In the genomic region with DNA sequence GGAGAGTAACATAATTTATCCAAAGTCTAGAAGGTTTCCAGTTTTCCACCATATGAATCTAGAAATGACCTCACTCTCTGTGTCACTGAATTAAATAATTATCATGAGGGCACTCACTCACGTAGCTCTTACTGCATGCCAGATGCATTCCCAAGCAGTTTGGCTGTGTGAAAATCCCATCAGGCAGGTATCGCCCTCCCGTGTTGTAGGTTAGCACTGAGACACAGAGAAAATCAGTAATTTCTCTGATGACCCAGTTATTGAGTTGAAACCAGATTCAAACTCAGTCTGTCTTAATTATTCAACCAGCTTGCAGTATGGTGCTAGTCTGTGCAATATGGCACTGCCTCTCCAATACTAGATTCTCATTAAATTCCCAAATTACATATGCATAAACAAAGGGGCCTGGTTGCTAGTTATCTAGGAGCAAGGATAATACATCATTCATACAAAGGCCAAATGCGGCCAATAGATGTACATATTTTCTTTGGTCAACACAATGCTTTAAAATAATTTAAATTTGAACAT, we compare ENCODE assay signal across 16 mouse cellular contexts.
DNase-seq lines count a peak whose midpoint lies in the region; ATAC-seq and TF ChIP-seq lines count a peak whose summit lies in the region.
"Had no signal": no experiment of that assay in that cellular context is flagged by ENCODE, and none has a peak within 500 bp of the region (broad histone marks: within the 10 kb centered on the region; RNA-seq: fewer than 3 reads in every experiment).

No protein-coding gene starts in this region.

- no peak overlapping the region for H3K27ac ChIP-seq in forebrain, embryonic 13.5 days
- no peak overlapping the region for H3K27ac ChIP-seq in forebrain, embryonic 10.5 days
- peak overlapping the region; percentile 39; the same call in 1 of the 2 replicates for H3K27ac ChIP-seq in kidney, adult 2 months (ENCODE audit: insufficient read depth, low read depth, low read length)
- H3K27ac ChIP-seq in midbrain, postnatal 0 days (ENCODE audit: low read depth, low read length) = no peak overlapping the region
- H3K27ac ChIP-seq in midbrain, embryonic 15.5 days = no peak overlapping the region
- H3K27ac ChIP-seq in stomach, embryonic 16.5 days (ENCODE audit: low read length) = peak overlapping the region; percentile 8; the same call in 1 of the 2 replicates
- H3K27ac ChIP-seq: embryonic facial prominence, embryonic 10.5 days; liver, embryonic 15.5 days; macrophage had no signal

- no peak overlapping the region for H3K4me3 ChIP-seq in forebrain, embryonic 13.5 days
- H3K4me3 ChIP-seq in forebrain, embryonic 10.5 days = no peak overlapping the region
- no peak overlapping the region for H3K4me3 ChIP-seq in kidney, adult 2 months (ENCODE audit: insufficient read depth, low read depth, low read length)
- H3K4me3 ChIP-seq in midbrain, postnatal 0 days (ENCODE audit: low read depth, low read length) = no peak overlapping the region
- no peak overlapping the region for H3K4me3 ChIP-seq in midbrain, embryonic 15.5 days
- H3K4me3 ChIP-seq in stomach, embryonic 16.5 days (replicated peaks; ENCODE audit: low read length) = no peak overlapping the region
- H3K4me3 ChIP-seq: embryonic facial prominence, embryonic 10.5 days; liver, embryonic 15.5 days had no signal

- H3K9me3 ChIP-seq in forebrain, embryonic 13.5 days (replicated peaks) = no peaks in the 10 kb centered on the region
- H3K9me3 ChIP-seq in forebrain, embryonic 10.5 days = no peaks in the 10 kb centered on the region
- no peaks in the 10 kb centered on the region for H3K9me3 ChIP-seq in midbrain, postnatal 0 days (ENCODE audit: low read length)
- no peaks in the 10 kb centered on the region for H3K9me3 ChIP-seq in midbrain, embryonic 15.5 days
- H3K9me3 ChIP-seq in stomach, embryonic 16.5 days (replicated peaks; ENCODE audit: control insufficient read depth, low read length) = no peaks in the 10 kb centered on the region
- H3K9me3 ChIP-seq: embryonic facial prominence, embryonic 10.5 days; liver, embryonic 15.5 days had no signal

- H3K4me2 ChIP-seq in forebrain, embryonic 13.5 days = no peak overlapping the region
- H3K4me2 ChIP-seq in midbrain, postnatal 0 days (ENCODE audit: low read depth, low read length, poor library complexity, severe bottlenecking) = no peak overlapping the region
- no peak overlapping the region for H3K4me2 ChIP-seq in midbrain, embryonic 15.5 days
- no peak overlapping the region for H3K4me2 ChIP-seq in stomach, embryonic 16.5 days (ENCODE audit: low read depth, low read length)
- H3K4me2 ChIP-seq: liver, embryonic 15.5 days; midbrain, embryonic 11.5 days had no signal

- H3K4me1 ChIP-seq in forebrain, embryonic 13.5 days = peaks cover 36% of the 10 kb centered on the region
- peaks cover 24% of the 10 kb centered on the region for H3K4me1 ChIP-seq in forebrain, embryonic 10.5 days
- peaks cover 7% of the 10 kb centered on the region for H3K4me1 ChIP-seq in kidney, adult 2 months (ENCODE audit: control insufficient read depth, insufficient read depth, low read length)
- no peaks in the 10 kb centered on the region; the same call in 1 of the 2 replicates for H3K4me1 ChIP-seq in midbrain, postnatal 0 days (ENCODE audit: insufficient read depth, low read length)
- H3K4me1 ChIP-seq in midbrain, embryonic 15.5 days = no peaks in the 10 kb centered on the region
- peaks cover 13% of the 10 kb centered on the region for H3K4me1 ChIP-seq in stomach, embryonic 16.5 days (ENCODE audit: control insufficient read depth, insufficient read depth, low read length)
- H3K4me1 ChIP-seq: liver, embryonic 15.5 days had no signal

- peak; percentile 50 for ATAC-seq in forebrain, embryonic 13.5 days
- ATAC-seq in midbrain, postnatal 0 days (ENCODE audit: low FRiP score) = no peak
- no peak for ATAC-seq in midbrain, embryonic 15.5 days (replicated peaks)
- ATAC-seq in stomach, embryonic 16.5 days (ENCODE audit: insufficient read depth, low FRiP score) = no peak

- no peak for TF ChIP-seq POLR2A in kidney, adult 2 months (IDR thresholded peaks at IDR 0.05; ENCODE audit: low read depth, low read length)

- no peak overlapping the region for H3K9ac ChIP-seq in forebrain, embryonic 13.5 days
- no peak overlapping the region for H3K9ac ChIP-seq in midbrain, postnatal 0 days (replicated peaks; ENCODE audit: low read length, poor library complexity, severe bottlenecking)
- no peak overlapping the region for H3K9ac ChIP-seq in midbrain, embryonic 15.5 days
- H3K9ac ChIP-seq in stomach, embryonic 16.5 days (ENCODE audit: low read length) = no peak overlapping the region
- H3K9ac ChIP-seq: liver, embryonic 15.5 days had no signal

- H3K27me3 ChIP-seq in forebrain, embryonic 13.5 days = no peaks in the 10 kb centered on the region
- no peaks in the 10 kb centered on the region for H3K27me3 ChIP-seq in forebrain, embryonic 10.5 days (ENCODE audit: poor library complexity, severe bottlenecking)
- H3K27me3 ChIP-seq in kidney, adult 2 months (replicated peaks; ENCODE audit: control insufficient read depth, insufficient read depth, low read length) = no peaks in the 10 kb centered on the region
- H3K27me3 ChIP-seq in midbrain, postnatal 0 days (ENCODE audit: insufficient read depth, low read length) = no peaks in the 10 kb centered on the region
- H3K27me3 ChIP-seq in midbrain, embryonic 15.5 days (replicated peaks) = no peaks in the 10 kb centered on the region
- H3K27me3 ChIP-seq in stomach, embryonic 16.5 days (ENCODE audit: control insufficient read depth, insufficient read depth, low read length) = no peaks in the 10 kb centered on the region
- H3K27me3 ChIP-seq: liver, embryonic 15.5 days had no signal

- H3K36me3 ChIP-seq in forebrain, embryonic 13.5 days (ENCODE audit: poor library complexity, severe bottlenecking) = no peaks in the 10 kb centered on the region
- H3K36me3 ChIP-seq in forebrain, embryonic 10.5 days (replicated peaks) = no peaks in the 10 kb centered on the region
- no peaks in the 10 kb centered on the region for H3K36me3 ChIP-seq in kidney, adult 2 months (ENCODE audit: control insufficient read depth, insufficient read depth, low read length)
- H3K36me3 ChIP-seq in midbrain, postnatal 0 days (ENCODE audit: insufficient read depth, low read length) = peaks cover 5% of the 10 kb centered on the region
- no peaks in the 10 kb centered on the region for H3K36me3 ChIP-seq in midbrain, embryonic 15.5 days (replicated peaks)
- H3K36me3 ChIP-seq in stomach, embryonic 16.5 days (ENCODE audit: control insufficient read depth, insufficient read depth, low read length) = no peaks in the 10 kb centered on the region
- H3K36me3 ChIP-seq: embryonic facial prominence, embryonic 10.5 days; liver, embryonic 15.5 days had no signal

- TF ChIP-seq CTCF in kidney, adult 2 months (conservative IDR thresholded peaks at IDR 0.05; ENCODE audit: insufficient read depth, insufficient read length, low read depth, low read length) = no peak
- TF ChIP-seq CTCF in midbrain, postnatal 0 days (IDR thresholded peaks at IDR 0.05) = no peak

- WGBS in forebrain, embryonic 13.5 days = 83% methylated on average over 4 of the region's 4 CpGs
- 93% methylated on average over 4 of the region's 4 CpGs for WGBS in forebrain, embryonic 10.5 days
- 76% methylated on average over 4 of the region's 4 CpGs for WGBS in kidney, adult 2 months
- 82% methylated on average over 4 of the region's 4 CpGs for WGBS in midbrain, postnatal 0 days
- WGBS in midbrain, embryonic 15.5 days = 74% methylated on average over 4 of the region's 4 CpGs
- 70% methylated on average over 4 of the region's 4 CpGs for WGBS in stomach, embryonic 16.5 days

- DNase-seq in forebrain, embryonic 10.5 days (ENCODE audit: extremely low spot score, low spot score) = no peak
- no peak for DNase-seq in kidney, adult 2 months
- DNase-seq in kidney, adult 18-20 months = no peak
- DNase-seq in midbrain, postnatal 0 days (ENCODE audit: low spot score) = peak; percentile 22
- DNase-seq: adrenal gland, postnatal 14 days; B cell, adult 2 months; gastrocnemius, postnatal 36 days; right cerebral cortex, postnatal 4 days; thymus, adult 18-20 months had no signal

Comparison
In these comparisons a context has a peak if more than half of its experiments do, and no peak if none do; other contexts are left out.
1. H3K27ac ChIP-seq: peak in kidney, adult 2 months (single experiment) and stomach, embryonic 16.5 days (single experiment); none in forebrain, embryonic 13.5 days (single experiment), forebrain, embryonic 10.5 days (single experiment), midbrain, postnatal 0 days (single experiment) and midbrain, embryonic 15.5 days (single experiment).